Mouse (Mus musculus) C2C12 (cell line): Measurements from ENCODE around the gene Prkg1. TPM values are rescaled to one million over a fixed set of nuclear protein-coding genes. Genes with fewer than 3 reads are reported as not detected.

Experiments used
- H3K27me3 ChIP-seq: one replicate; pipeline ENCODE4 v1.6.1; 2011; ENCODE audit not compliant: control insufficient read depth, insufficient read depth, insufficient read length
- H3K36me3 ChIP-seq: one replicate; pipeline ENCODE4 v1.6.1; 2011; ENCODE audit not compliant: control insufficient read depth, insufficient read depth
- H3K4me3 ChIP-seq: one replicate; pipeline ENCODE4 v1.5.1; 2011; ENCODE audit warnings: mild to moderate bottlenecking, control low read depth; ENCODE audit not compliant: poor library complexity, insufficient read depth, severe bottlenecking
- H3K79me2 ChIP-seq: one replicate; pipeline ENCODE4 v1.6.1; 2011; ENCODE audit not compliant: control insufficient read depth, insufficient read depth
- H3K79me3 ChIP-seq: one replicate; pipeline ENCODE4 v1.6.1; 2011; ENCODE audit warnings: low read depth, control low read depth
- H3ac ChIP-seq: one replicate; pipeline ENCODE3; 2011; ENCODE audit warnings: low read depth; ENCODE audit not compliant: control insufficient read depth, insufficient read length
- CEBPB ChIP-seq: IDR thresholded peaks from one replicate; pipeline ENCODE4 v1.6.1; 2011; ENCODE audit warnings: low read depth, mild to moderate bottlenecking, control low read depth, moderate library complexity
- CTCF ChIP-seq: IDR thresholded peaks from one replicate; pipeline ENCODE4 v1.5.1; 2011; ENCODE audit not compliant: control insufficient read depth, insufficient read depth, insufficient read length
- FOSL1 ChIP-seq: IDR thresholded peaks from one replicate; pipeline ENCODE4 v1.8.0; 2011; ENCODE audit warnings: mild to moderate bottlenecking, low read length; ENCODE audit not compliant: poor library complexity, insufficient read depth, severe bottlenecking
- MAX ChIP-seq: IDR thresholded peaks from one replicate; pipeline ENCODE4 v1.6.1; 2011; ENCODE audit warnings: mild to moderate bottlenecking, control low read depth
- MYOD1 ChIP-seq: IDR thresholded peaks from one replicate; pipeline ENCODE4 v1.6.1; 2011; ENCODE audit warnings: low read depth; ENCODE audit not compliant: control insufficient read depth, insufficient read length
- MYOG ChIP-seq: IDR thresholded peaks from one replicate; pipeline ENCODE4 v1.6.1; 2011; ENCODE audit not compliant: control insufficient read depth, insufficient read length; ENCODE audit errors: extremely low read depth
- USF1 ChIP-seq: IDR thresholded peaks from one replicate; pipeline ENCODE4 v1.6.1; 2011; ENCODE audit warnings: low read depth, mild to moderate bottlenecking, control low read depth, moderate library complexity
- polyA plus RNA-seq: library from polyadenylated mRNA; unstranded; fragments of >200 nt; fragmentation: generic; extraction: Trizol; gene quantifications from one replicate; pipeline ENCODE4 v1.2.1, GENCODE M21; 2012; ENCODE audit warnings: missing spikeins

Prkg1 gene
- polyA plus RNA-seq, 1 experiment: 0.47 TPM

DNA sequence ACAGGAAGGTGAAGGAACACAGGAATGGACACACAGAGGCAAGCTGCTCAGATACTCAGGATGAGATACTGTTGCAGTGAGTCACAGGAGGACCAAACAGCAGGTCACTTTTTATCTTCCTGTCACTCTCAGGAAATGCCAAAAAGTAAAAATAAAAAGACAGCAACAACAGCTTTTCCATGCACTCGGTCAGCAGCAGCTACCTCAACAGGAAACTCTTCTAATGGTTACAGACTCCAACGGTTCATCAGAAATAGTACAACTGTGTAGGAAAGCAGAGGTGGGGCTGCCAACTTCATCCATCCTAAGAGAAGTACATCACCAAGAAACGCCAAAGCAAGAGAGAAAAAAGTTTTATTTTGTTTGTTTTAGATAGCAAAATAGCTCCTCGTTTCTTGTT is 234.9 kb downstream of the Prkg1 start:
- no peak overlapping the region for H3K4me3 ChIP-seq
- no peaks in the 10 kb centered on the region for H3K79me3 ChIP-seq
- no peaks in the 10 kb centered on the region for H3K36me3 ChIP-seq
- no peaks in the 10 kb centered on the region for H3K27me3 ChIP-seq
- TF ChIP-seq MYOD1 (no peak), FOSL1 (no peak), MYOG (no peak), MAX (no peak), CTCF (no peak), CEBPB (no peak), USF1 (no peak)
- H3ac ChIP-seq: no peak overlapping the region
- no peaks in the 10 kb centered on the region for H3K79me2 ChIP-seq

DNA sequence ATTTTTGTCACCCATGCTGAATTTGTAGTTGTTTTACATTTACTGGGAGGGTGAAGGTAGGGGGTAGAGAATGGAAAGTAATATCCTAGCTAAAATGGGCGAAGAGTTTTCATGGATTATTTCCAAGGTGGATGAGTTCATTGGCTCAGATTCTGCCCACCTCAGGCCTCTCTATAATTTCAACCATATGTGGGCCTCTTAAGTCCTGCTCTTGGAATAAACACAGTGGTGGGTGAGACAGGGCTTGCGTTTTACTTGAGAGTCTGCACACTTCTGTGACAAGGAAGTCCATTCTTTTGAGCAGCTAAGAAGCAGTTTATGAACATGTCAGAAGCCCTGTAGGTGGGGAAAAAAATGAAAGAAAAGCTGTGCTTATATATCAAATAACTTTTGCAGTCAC is 250.3 kb downstream of the Prkg1 start:
- no peaks in the 10 kb centered on the region for H3K27me3 ChIP-seq
- H3K4me3 ChIP-seq: no peak overlapping the region
- no peaks in the 10 kb centered on the region for H3K36me3 ChIP-seq
- TF ChIP-seq MYOG (no peak), MYOD1 (no peak), CTCF (no peak), FOSL1 (no peak), CEBPB (no peak), USF1 (no peak), MAX (no peak)
- H3ac ChIP-seq: no peak overlapping the region
- H3K79me3 ChIP-seq: no peaks in the 10 kb centered on the region
- H3K79me2 ChIP-seq: no peaks in the 10 kb centered on the region

DNA sequence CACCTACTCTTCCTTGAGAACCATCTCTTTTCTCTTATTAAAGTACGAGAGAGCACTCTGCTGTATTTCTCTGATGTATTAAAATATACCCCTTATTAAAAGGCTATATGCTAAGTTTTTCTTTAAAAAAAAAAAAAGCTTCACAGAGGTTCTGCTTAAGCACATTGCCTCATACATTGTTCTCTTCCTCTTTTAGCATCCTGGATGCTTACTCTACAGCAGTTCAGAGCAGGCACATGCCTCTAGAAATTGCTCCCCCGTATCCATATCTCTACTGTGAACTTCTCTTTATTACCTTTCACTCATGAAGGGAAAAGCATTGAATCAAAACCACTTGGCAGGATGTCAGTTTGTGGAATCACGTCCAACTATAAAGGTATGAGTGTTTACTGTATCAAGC is 257.0 kb downstream of the Prkg1 start:
- Histone ChIP-seq H3K79me3 (no peaks in the 10 kb centered on the region), H3K36me3 (no peaks in the 10 kb centered on the region), H3K4me3 (no peak overlapping the region), H3ac (no peak overlapping the region), H3K79me2 (no peaks in the 10 kb centered on the region), H3K27me3 (no peaks in the 10 kb centered on the region)
- no peak for TF ChIP-seq USF1
- TF ChIP-seq CTCF: no peak
- no peak for TF ChIP-seq MYOG
- no peak for TF ChIP-seq FOSL1
- no peak for TF ChIP-seq CEBPB
- no peak for TF ChIP-seq MYOD1
- TF ChIP-seq MAX: no peak

- H3K79me3 ChIP-seq: no peaks in the 10 kb centered on the region
- no peak overlapping the region for H3ac ChIP-seq
- TF ChIP-seq FOSL1: no peak
- no peak for TF ChIP-seq CEBPB
- no peak for TF ChIP-seq CTCF
- no peak for TF ChIP-seq MAX
- TF ChIP-seq USF1: no peak
- TF ChIP-seq MYOD1: no peak
- no peak for TF ChIP-seq MYOG
- H3K4me3 ChIP-seq: no peak overlapping the region
- no peaks in the 10 kb centered on the region for H3K27me3 ChIP-seq
- no peaks in the 10 kb centered on the region for H3K36me3 ChIP-seq
- no peaks in the 10 kb centered on the region for H3K79me2 ChIP-seq
These were observed 258.5 kb downstream of the Prkg1 start for GRCm38 (mm10) chr19:31506296-31506695.

DNA sequence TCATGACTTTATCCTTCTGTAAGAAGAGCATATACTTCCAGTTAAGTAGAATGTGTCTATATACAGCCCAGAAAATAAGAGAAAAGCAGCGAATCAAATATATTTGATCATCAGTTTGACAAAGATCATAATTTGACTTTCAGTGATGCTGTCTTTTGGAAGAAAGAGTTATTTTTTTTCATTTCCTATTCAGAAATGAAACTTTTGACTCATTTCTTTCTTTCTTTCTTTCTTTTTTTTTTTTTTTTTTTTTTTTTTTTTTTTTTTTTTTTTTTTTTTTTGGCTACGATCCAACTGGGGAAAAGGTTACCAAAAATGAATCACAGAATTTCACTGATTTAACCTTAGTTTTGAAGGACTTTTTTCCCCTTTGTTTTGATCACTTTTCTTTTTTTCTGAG is 259.8 kb downstream of the Prkg1 start:
- no peaks in the 10 kb centered on the region for H3K79me2 ChIP-seq
- H3K79me3 ChIP-seq: no peaks in the 10 kb centered on the region
- TF ChIP-seq USF1 (no peak), FOSL1 (no peak), MYOG (no peak), CEBPB (no peak), MAX (no peak), CTCF (no peak)
- H3K36me3 ChIP-seq: no peaks in the 10 kb centered on the region
- no peak overlapping the region for H3K4me3 ChIP-seq
- H3ac ChIP-seq: no peak overlapping the region
- H3K27me3 ChIP-seq: no peaks in the 10 kb centered on the region

- Histone ChIP-seq H3K79me2 (no peaks in the 10 kb centered on the region), H3K27me3 (no peaks in the 10 kb centered on the region), H3ac (no peak overlapping the region), H3K4me3 (no peak overlapping the region), H3K79me3 (no peaks in the 10 kb centered on the region), H3K36me3 (no peaks in the 10 kb centered on the region)
- TF ChIP-seq CTCF: no peak
- no peak for TF ChIP-seq MAX
- TF ChIP-seq FOSL1: no peak
- TF ChIP-seq MYOD1: no peak
- no peak for TF ChIP-seq USF1
- no peak for TF ChIP-seq MYOG
- TF ChIP-seq CEBPB: no peak
These were observed 267.4 kb downstream of the Prkg1 start for GRCm38 (mm10) chr19:31497386-31497785.
